Mouse (Mus musculus): ENCODE measurements around the gene Als2cr12. TPM values are rescaled to one million over a fixed set of nuclear protein-coding genes. Genes with fewer than 3 reads are reported as not detected.
"Not testable (repeated sequence)": the region's sequence is repeated elsewhere in the genome, so short reads cannot be mapped to it uniquely, and the experiment has no call there.

Gene Als2cr12
- polyA plus RNA-seq, 1 experiment from 2014 or later: not detected

GRCm38 (mm10) chr1:58699988-58700387 lies 4.2 kb upstream of the Als2cr12 start:
- 51% methylated on average over 3 of the region's 3 CpGs for whole genome bisulfite sequencing
- Histone ChIP-seq H3K27ac (ENCODE audit: low read depth) (no peak overlapping the region), H3K4me3 (ENCODE audit: low read depth, low read length) (no peak overlapping the region), H3K9me3 (ENCODE audit: low read depth, low read length) (no peaks in the 10 kb centered on the region), H3K36me3 (ENCODE audit: insufficient read depth) (no peaks in the 10 kb centered on the region), H3K27me3 (ENCODE audit: insufficient read depth, low read length) (no peaks in the 10 kb centered on the region), H3K9ac (no peak overlapping the region), H3K4me2 (no peak overlapping the region), H3K4me1 (ENCODE audit: insufficient read depth) (no peaks in the 10 kb centered on the region)
- DNase-seq: no peak
- no peak for ATAC-seq (ENCODE audit: insufficient read depth)
- no peak for TF ChIP-seq CTCF (IDR thresholded peaks at IDR 0.05; ENCODE audit: low read depth)

- Histone ChIP-seq H3K9me3 (ENCODE audit: low read depth, low read length) (no peaks in the 10 kb centered on the region), H3K4me2 (no peak overlapping the region), H3K27me3 (ENCODE audit: insufficient read depth, low read length) (no peaks in the 10 kb centered on the region), H3K4me1 (ENCODE audit: insufficient read depth) (no peaks in the 10 kb centered on the region), H3K9ac (no peak overlapping the region), H3K36me3 (ENCODE audit: insufficient read depth) (no peaks in the 10 kb centered on the region), H3K27ac (ENCODE audit: low read depth) (no peak overlapping the region), H3K4me3 (ENCODE audit: low read depth, low read length) (no peak overlapping the region)
- no peak for DNase-seq
- no peak for ATAC-seq (ENCODE audit: insufficient read depth)
- no peak for TF ChIP-seq CTCF (IDR thresholded peaks at IDR 0.05; ENCODE audit: low read depth)
- 77% methylated on average over 4 of the region's 4 CpGs for WGBS
These were observed 3.0 kb upstream of the Als2cr12 start for GRCm38 (mm10) chr1:58698781-58699180.

- H3K9ac ChIP-seq; H3K9me3 ChIP-seq (ENCODE audit: low read depth, low read length); H3K27me3 ChIP-seq (ENCODE audit: insufficient read depth, low read length); ATAC-seq (ENCODE audit: insufficient read depth); H3K27ac ChIP-seq (ENCODE audit: low read depth); H3K4me2 ChIP-seq; H3K4me3 ChIP-seq (ENCODE audit: low read depth, low read length); H3K36me3 ChIP-seq (ENCODE audit: insufficient read depth); H3K4me1 ChIP-seq (ENCODE audit: insufficient read depth): not testable (repeated sequence)
- TF ChIP-seq CTCF (IDR thresholded peaks at IDR 0.05; ENCODE audit: low read depth): peak; percentile 33; the same call in 1 of the 2 replicates
- WGBS: 64% methylated on average over 1 of the region's 1 CpGs
- peak; percentile 31 for DNase-seq
These were observed 1.8 kb upstream of the Als2cr12 start for GRCm38 (mm10) chr1:58697607-58698006.

- no peaks in the 10 kb centered on the region for H3K36me3 ChIP-seq (ENCODE audit: insufficient read depth)
- ATAC-seq (ENCODE audit: insufficient read depth): no peak
- no peak overlapping the region for H3K4me2 ChIP-seq
- 59% methylated on average over 1 of the region's 1 CpGs for WGBS
- H3K9ac ChIP-seq: no peak overlapping the region
- TF ChIP-seq CTCF (IDR thresholded peaks at IDR 0.05; ENCODE audit: low read depth): no peak
- H3K4me1 ChIP-seq (ENCODE audit: insufficient read depth): no peaks in the 10 kb centered on the region
- no peak for DNase-seq
- no peak overlapping the region for H3K27ac ChIP-seq (ENCODE audit: low read depth)
- H3K4me3 ChIP-seq (ENCODE audit: low read depth, low read length): no peak overlapping the region
- no peaks in the 10 kb centered on the region for H3K27me3 ChIP-seq (ENCODE audit: insufficient read depth, low read length)
- H3K9me3 ChIP-seq (ENCODE audit: low read depth, low read length): no peaks in the 10 kb centered on the region
These were observed 2.1 kb downstream of the Als2cr12 start for GRCm38 (mm10) chr1:58693696-58694095.

- not testable (repeated sequence) for H3K9me3 ChIP-seq (ENCODE audit: low read depth, low read length); H3K27ac ChIP-seq (ENCODE audit: low read depth); H3K4me3 ChIP-seq (ENCODE audit: low read depth, low read length); H3K4me2 ChIP-seq; H3K27me3 ChIP-seq (ENCODE audit: insufficient read depth, low read length); DNase-seq; H3K9ac ChIP-seq; H3K36me3 ChIP-seq (ENCODE audit: insufficient read depth); H3K4me1 ChIP-seq (ENCODE audit: insufficient read depth); ATAC-seq (ENCODE audit: insufficient read depth)
- 56% methylated on average over 1 of the region's 1 CpGs for WGBS
These were observed 4.1 kb downstream of the Als2cr12 start for GRCm38 (mm10) chr1:58691718-58692117.

- not testable (repeated sequence) for H3K36me3 ChIP-seq (ENCODE audit: insufficient read depth); H3K4me2 ChIP-seq; H3K27me3 ChIP-seq (ENCODE audit: insufficient read depth, low read length); H3K4me1 ChIP-seq (ENCODE audit: insufficient read depth); ATAC-seq (ENCODE audit: insufficient read depth); H3K4me3 ChIP-seq (ENCODE audit: low read depth, low read length); DNase-seq; H3K27ac ChIP-seq (ENCODE audit: low read depth); H3K9me3 ChIP-seq (ENCODE audit: low read depth, low read length); H3K9ac ChIP-seq
- WGBS: 63% methylated on average over 2 of the region's 3 CpGs
These were observed 4.8 kb downstream of the Als2cr12 start for GRCm38 (mm10) chr1:58690834-58691488.

- Histone ChIP-seq H3K36me3 (ENCODE audit: insufficient read depth) (no peaks in the 10 kb centered on the region), H3K4me3 (ENCODE audit: low read depth, low read length) (no peak overlapping the region), H3K27me3 (ENCODE audit: insufficient read depth, low read length) (no peaks in the 10 kb centered on the region), H3K4me1 (ENCODE audit: insufficient read depth) (no peaks in the 10 kb centered on the region), H3K9me3 (ENCODE audit: low read depth, low read length) (no peaks in the 10 kb centered on the region), H3K4me2 (no peak overlapping the region), H3K9ac (no peak overlapping the region), H3K27ac (ENCODE audit: low read depth) (no peak overlapping the region)
- no peak for TF ChIP-seq CTCF (IDR thresholded peaks at IDR 0.05; ENCODE audit: low read depth)
- no peak for DNase-seq
- 63% methylated on average over 6 of the region's 6 CpGs for WGBS
- ATAC-seq (ENCODE audit: insufficient read depth): no peak
These were observed 5.6 kb downstream of the Als2cr12 start for GRCm38 (mm10) chr1:58690006-58690744.
